Mouse (Mus musculus) megakaryocyte-erythroid progenitor cell, adult 5 weeks (primary cell): ENCODE measurements around the gene Rims1. TPM values are rescaled to one million over a fixed set of nuclear protein-coding genes. Genes with fewer than 3 reads are reported as not detected.

Experiments
- polyA plus RNA-seq: library from polyadenylated mRNA; stranded (reverse); fragments of >175 nt; gene quantifications from 2 replicates; pipeline ENCODE4 v1.2.3, GENCODE M21; 2012

Rims1 gene
- polyA plus RNA-seq = 0.05 TPM in 1 of 2 replicates, not detected in the other

GRCm38 (mm10) chr1:22805726-22806625 is at the start of gene Rims1:
TSS of gene Rims1 (minus strand) at chr1:22805994.

